Mouse (Mus musculus) ES-E14 (cell line): Measurements from ENCODE around the gene Nat9.

Source experiments
- CHD2 ChIP-seq: IDR thresholded peaks from 2 replicates; pipeline ENCODE4 v1.6.1; 2014; ENCODE audit warnings: mild to moderate bottlenecking, low read depth, low read length, inconsistent platforms
- MAFK ChIP-seq: IDR thresholded peaks from 2 replicates; pipeline ENCODE4 v1.6.1; 2014; ENCODE audit warnings: mild to moderate bottlenecking, low read depth, low read length, inconsistent platforms; ENCODE audit not compliant: insufficient read depth

GRCm38 (mm10) chr11:115171125-115171524 is 16.5 kb downstream of the Nat9 start:
- TF ChIP-seq MAFK (no peak), CHD2 (no peak)
